Mouse (Mus musculus): ENCODE measurements around the gene Alcam.

- TF ChIP-seq TAL1 (IDR thresholded peaks at IDR 0.05; ENCODE audit: low read length) (no peak), GATA1 (IDR thresholded peaks at IDR 0.05; ENCODE audit: low read length) (no peak)
Measured at GRCm38 (mm10) chr16:52498757-52499335, 45.0 kb upstream of the Alcam start.
